Mouse (Mus musculus): ENCODE data around the gene Inpp5f. TPM values are rescaled to one million over a fixed set of nuclear protein-coding genes. Genes with fewer than 3 reads are reported as not detected.
"Not testable (repeated sequence)": the region's sequence is repeated elsewhere in the genome, so short reads cannot be mapped to it uniquely, and the experiment has no call there.

Inpp5f gene
- polyA plus RNA-seq, 1 experiment from 2014 or later, result 554 TPM

- Histone ChIP-seq H3K4me1 (ENCODE audit: control insufficient read depth, insufficient read depth, low read length) (peaks cover 7% of the 10 kb centered on the region), H3K4me3 (ENCODE audit: low read depth, low read length) (no peak overlapping the region), H3K4me2 (ENCODE audit: low read depth, low read length) (no peak overlapping the region), H3K36me3 (ENCODE audit: control insufficient read depth, insufficient read depth, low read length) (peaks cover 37% of the 10 kb centered on the region), H3K9me3 (ENCODE audit: control insufficient read depth, low read length) (no peaks in the 10 kb centered on the region), H3K27me3 (ENCODE audit: control insufficient read depth, insufficient read depth, low read length) (no peaks in the 10 kb centered on the region), H3K9ac (replicated peaks; ENCODE audit: low read depth, low read length) (no peak overlapping the region), H3K27ac (ENCODE audit: low read depth, low read length) (no peak overlapping the region)
- ATAC-seq (ENCODE audit: low read depth), result no peak
- 91% methylated on average over 7 of the region's 7 CpGs for WGBS
These were observed 81.0 kb downstream of the Inpp5f start for GRCm38 (mm10) chr7:128692163-128692562.

GRCm38 (mm10) chr7:128694848-128695247 lies 83.7 kb downstream of the Inpp5f start:
- Histone ChIP-seq H3K9me3 (ENCODE audit: control insufficient read depth, low read length) (no peaks in the 10 kb centered on the region), H3K27me3 (ENCODE audit: control insufficient read depth, insufficient read depth, low read length) (no peaks in the 10 kb centered on the region), H3K36me3 (ENCODE audit: control insufficient read depth, insufficient read depth, low read length) (peaks cover 56% of the 10 kb centered on the region), H3K4me1 (ENCODE audit: control insufficient read depth, insufficient read depth, low read length) (peaks cover 7% of the 10 kb centered on the region), H3K4me2 (ENCODE audit: low read depth, low read length) (no peak overlapping the region), H3K9ac (replicated peaks; ENCODE audit: low read depth, low read length) (no peak overlapping the region), H3K4me3 (ENCODE audit: low read depth, low read length) (no peak overlapping the region), H3K27ac (ENCODE audit: low read depth, low read length) (no peak overlapping the region)
- ATAC-seq (ENCODE audit: low read depth), result no peak
- WGBS, result 95% methylated on average over 10 of the region's 10 CpGs

- WGBS, result 98% methylated on average over 6 of the region's 6 CpGs
- not testable (repeated sequence) for H3K9me3 ChIP-seq (ENCODE audit: control insufficient read depth, low read length); H3K9ac ChIP-seq (replicated peaks; ENCODE audit: low read depth, low read length); H3K4me1 ChIP-seq (ENCODE audit: control insufficient read depth, insufficient read depth, low read length); H3K4me2 ChIP-seq (ENCODE audit: low read depth, low read length); ATAC-seq (ENCODE audit: low read depth); H3K4me3 ChIP-seq (ENCODE audit: low read depth, low read length); H3K27ac ChIP-seq (ENCODE audit: low read depth, low read length); H3K27me3 ChIP-seq (ENCODE audit: control insufficient read depth, insufficient read depth, low read length)
- peaks cover 61% of the 10 kb centered on the region; the same call in 1 of the 2 replicates for H3K36me3 ChIP-seq (ENCODE audit: control insufficient read depth, insufficient read depth, low read length)
These were observed 88.8 kb downstream of the Inpp5f start for GRCm38 (mm10) chr7:128699959-128700358.

- Histone ChIP-seq H3K4me2 (ENCODE audit: low read depth, low read length) (no peak overlapping the region), H3K4me3 (ENCODE audit: low read depth, low read length) (no peak overlapping the region), H3K27me3 (ENCODE audit: control insufficient read depth, insufficient read depth, low read length) (no peaks in the 10 kb centered on the region), H3K9me3 (ENCODE audit: control insufficient read depth, low read length) (no peaks in the 10 kb centered on the region), H3K27ac (ENCODE audit: low read depth, low read length) (no peak overlapping the region), H3K9ac (replicated peaks; ENCODE audit: low read depth, low read length) (no peak overlapping the region), H3K36me3 (ENCODE audit: control insufficient read depth, insufficient read depth, low read length) (peaks cover 71% of the 10 kb centered on the region), H3K4me1 (ENCODE audit: control insufficient read depth, insufficient read depth, low read length) (no peaks in the 10 kb centered on the region)
- WGBS, result 28% methylated on average over 4 of the region's 4 CpGs
- peak; percentile 68; the same call in 1 of the 2 replicates for ATAC-seq (ENCODE audit: low read depth)
These were observed 94.6 kb downstream of the Inpp5f start for GRCm38 (mm10) chr7:128705735-128706134.

- Histone ChIP-seq H3K4me1 (ENCODE audit: control insufficient read depth, insufficient read depth, low read length) (no peaks in the 10 kb centered on the region), H3K36me3 (ENCODE audit: control insufficient read depth, insufficient read depth, low read length) (peaks cover 36% of the 10 kb centered on the region), H3K27ac (ENCODE audit: low read depth, low read length) (no peak overlapping the region), H3K9ac (replicated peaks; ENCODE audit: low read depth, low read length) (no peak overlapping the region), H3K4me3 (ENCODE audit: low read depth, low read length) (no peak overlapping the region), H3K4me2 (ENCODE audit: low read depth, low read length) (no peak overlapping the region), H3K9me3 (ENCODE audit: control insufficient read depth, low read length) (no peaks in the 10 kb centered on the region), H3K27me3 (ENCODE audit: control insufficient read depth, insufficient read depth, low read length) (no peaks in the 10 kb centered on the region)
- ATAC-seq (ENCODE audit: low read depth), result no peak
- WGBS, result 81% methylated on average over 4 of the region's 4 CpGs
These were observed 106.9 kb downstream of the Inpp5f start for GRCm38 (mm10) chr7:128717991-128718390.

GRCm38 (mm10) chr7:128724761-128725160 lies 113.6 kb downstream of the Inpp5f start:
- H3K4me3 ChIP-seq (ENCODE audit: low read depth, low read length), result no peak overlapping the region
- WGBS, result 29% methylated on average over 4 of the region's 4 CpGs
- H3K27ac ChIP-seq (ENCODE audit: low read depth, low read length), result no peak overlapping the region
- H3K9me3 ChIP-seq (ENCODE audit: control insufficient read depth, low read length), result no peaks in the 10 kb centered on the region
- H3K4me2 ChIP-seq (ENCODE audit: low read depth, low read length), result no peak overlapping the region
- peaks cover 7% of the 10 kb centered on the region for H3K36me3 ChIP-seq (ENCODE audit: control insufficient read depth, insufficient read depth, low read length)
- H3K27me3 ChIP-seq (ENCODE audit: control insufficient read depth, insufficient read depth, low read length), result no peaks in the 10 kb centered on the region
- no peak overlapping the region for H3K9ac ChIP-seq (replicated peaks; ENCODE audit: low read depth, low read length)
- peak; percentile 87 for ATAC-seq (ENCODE audit: low read depth)
- H3K4me1 ChIP-seq (ENCODE audit: control insufficient read depth, insufficient read depth, low read length), result 0 out of 2 replicates have a peak, but pooled peaks cover 6% of the 10 kb centered on the region

- H3K9me3 ChIP-seq (ENCODE audit: control insufficient read depth, low read length), result no peaks in the 10 kb centered on the region
- H3K9ac ChIP-seq (replicated peaks; ENCODE audit: low read depth, low read length), result no peak overlapping the region
- no peak for ATAC-seq (ENCODE audit: low read depth)
- H3K36me3 ChIP-seq (ENCODE audit: control insufficient read depth, insufficient read depth, low read length), result peaks cover 4% of the 10 kb centered on the region; the same call in 1 of the 2 replicates
- no peak overlapping the region for H3K27ac ChIP-seq (ENCODE audit: low read depth, low read length)
- H3K4me3 ChIP-seq (ENCODE audit: low read depth, low read length), result no peak overlapping the region
- no peak overlapping the region for H3K4me2 ChIP-seq (ENCODE audit: low read depth, low read length)
- 0 out of 2 replicates have a peak, but pooled peaks cover 6% of the 10 kb centered on the region for H3K4me1 ChIP-seq (ENCODE audit: control insufficient read depth, insufficient read depth, low read length)
- H3K27me3 ChIP-seq (ENCODE audit: control insufficient read depth, insufficient read depth, low read length), result no peaks in the 10 kb centered on the region
- 89% methylated on average over 9 of the region's 9 CpGs for WGBS
These were observed 114.1 kb downstream of the Inpp5f start for GRCm38 (mm10) chr7:128725189-128725588.

GRCm38 (mm10) chr7:128726999-128727398 lies 115.9 kb downstream of the Inpp5f start:
- ATAC-seq (ENCODE audit: low read depth), result no peak
- H3K9ac ChIP-seq (replicated peaks; ENCODE audit: low read depth, low read length), result no peak overlapping the region
- H3K9me3 ChIP-seq (ENCODE audit: control insufficient read depth, low read length), result no peaks in the 10 kb centered on the region
- H3K36me3 ChIP-seq (ENCODE audit: control insufficient read depth, insufficient read depth, low read length), result no peaks in the 10 kb centered on the region; the same call in 1 of the 2 replicates
- 0 out of 2 replicates have a peak, but pooled peaks cover 6% of the 10 kb centered on the region for H3K4me1 ChIP-seq (ENCODE audit: control insufficient read depth, insufficient read depth, low read length)
- no peak overlapping the region for H3K4me3 ChIP-seq (ENCODE audit: low read depth, low read length)
- H3K27me3 ChIP-seq (ENCODE audit: control insufficient read depth, insufficient read depth, low read length), result no peaks in the 10 kb centered on the region
- no peak overlapping the region for H3K27ac ChIP-seq (ENCODE audit: low read depth, low read length)
- WGBS, result 47% methylated on average over 10 of the region's 10 CpGs
- H3K4me2 ChIP-seq (ENCODE audit: low read depth, low read length), result no peak overlapping the region

- no peak for ATAC-seq (ENCODE audit: low read depth)
- H3K27ac ChIP-seq (ENCODE audit: low read depth, low read length), result no peak overlapping the region
- H3K9me3 ChIP-seq (ENCODE audit: control insufficient read depth, low read length), result no peaks in the 10 kb centered on the region
- no peak overlapping the region for H3K4me2 ChIP-seq (ENCODE audit: low read depth, low read length)
- no peak overlapping the region for H3K9ac ChIP-seq (replicated peaks; ENCODE audit: low read depth, low read length)
- H3K27me3 ChIP-seq (ENCODE audit: control insufficient read depth, insufficient read depth, low read length), result no peaks in the 10 kb centered on the region
- H3K36me3 ChIP-seq (ENCODE audit: control insufficient read depth, insufficient read depth, low read length), result no peaks in the 10 kb centered on the region; the same call in 1 of the 2 replicates
- H3K4me3 ChIP-seq (ENCODE audit: low read depth, low read length), result no peak overlapping the region
- H3K4me1 ChIP-seq (ENCODE audit: control insufficient read depth, insufficient read depth, low read length), result 0 out of 2 replicates have a peak, but pooled peaks cover 6% of the 10 kb centered on the region
- WGBS, result 29% methylated on average over 5 of the region's 5 CpGs
These were observed 116.6 kb downstream of the Inpp5f start for GRCm38 (mm10) chr7:128727701-128728100.
